Mouse (Mus musculus): ENCODE results near the gene Sgf29.

Gene Sgf29

DNA sequence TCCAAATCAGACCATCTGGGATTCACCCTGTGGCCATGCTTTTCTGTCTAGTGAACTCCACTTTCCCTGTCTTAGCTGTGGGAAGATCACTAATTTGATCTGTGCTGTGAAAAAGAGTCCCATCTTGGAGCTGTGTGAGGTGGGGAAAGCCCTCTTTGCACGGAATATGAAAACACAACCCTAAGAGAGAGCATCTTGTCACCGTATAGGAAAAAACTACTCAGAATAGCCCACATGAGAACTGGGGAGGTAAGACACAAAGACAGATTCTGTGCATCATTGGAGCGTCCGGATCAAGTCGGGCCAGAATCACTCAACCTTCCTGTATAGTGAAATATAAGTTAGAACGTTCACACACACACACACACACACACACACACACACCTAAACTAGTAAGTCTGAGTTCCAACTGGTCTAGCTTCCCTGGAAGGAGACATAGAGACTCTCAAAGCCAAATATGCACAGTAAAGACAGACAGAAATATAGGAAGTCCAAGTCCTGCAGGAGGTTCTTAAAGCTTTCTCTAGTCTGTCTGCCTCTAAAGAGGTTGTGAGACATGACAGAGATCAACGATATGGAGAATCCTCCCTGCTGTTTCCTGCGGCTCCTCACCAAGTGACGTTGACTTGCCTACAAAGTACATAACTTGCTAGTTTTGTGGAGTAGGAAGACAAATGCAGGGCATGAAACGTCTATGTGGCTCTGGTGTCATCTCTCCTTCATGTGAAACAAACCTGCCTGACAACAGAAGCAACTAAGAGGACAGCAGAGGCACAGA lies 59.3 kb downstream of the Sgf29 start:
- DNase-seq: no peak

DNA sequence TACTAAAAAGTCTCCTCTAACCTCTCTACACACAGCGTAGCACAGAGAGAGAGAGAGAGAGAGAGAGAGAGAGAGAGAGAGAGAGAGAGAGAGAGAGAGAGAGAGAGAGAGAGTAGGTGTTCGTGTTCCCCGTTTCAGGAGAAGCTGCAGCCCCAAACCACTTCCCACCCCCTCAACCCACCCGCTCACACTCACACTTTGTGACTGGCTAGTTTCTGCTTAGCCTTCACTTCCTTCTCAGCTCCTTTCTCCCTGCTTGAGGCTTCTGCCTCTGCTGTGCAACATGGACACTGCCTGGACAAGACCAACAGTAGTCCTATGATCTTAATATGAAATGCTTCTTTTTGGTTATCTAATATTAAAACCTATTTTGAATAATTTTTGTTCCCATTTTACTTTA lies 61.2 kb downstream of the Sgf29 start:
- no peak for DNase-seq

DNA sequence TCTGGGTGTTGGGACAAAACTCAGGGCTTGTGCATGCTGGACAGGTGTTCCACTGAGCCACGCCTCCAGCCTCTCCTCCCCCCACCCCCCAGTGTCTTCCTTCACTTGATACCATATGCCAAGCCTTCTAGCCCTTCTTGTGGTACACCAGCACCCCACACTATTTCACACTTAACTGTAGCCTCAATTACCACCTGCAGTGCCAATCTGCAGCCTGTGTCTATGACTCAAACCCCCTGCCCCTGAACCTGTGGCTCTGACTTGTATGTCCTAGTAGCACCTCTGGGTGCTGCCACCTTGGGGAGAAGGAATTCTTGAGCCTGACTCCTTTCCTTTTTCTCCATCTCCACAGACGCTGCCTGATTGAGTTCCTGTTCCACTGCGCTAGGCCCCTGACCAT lies 62.8 kb downstream of the Sgf29 start:
- no peak for DNase-seq

DNA sequence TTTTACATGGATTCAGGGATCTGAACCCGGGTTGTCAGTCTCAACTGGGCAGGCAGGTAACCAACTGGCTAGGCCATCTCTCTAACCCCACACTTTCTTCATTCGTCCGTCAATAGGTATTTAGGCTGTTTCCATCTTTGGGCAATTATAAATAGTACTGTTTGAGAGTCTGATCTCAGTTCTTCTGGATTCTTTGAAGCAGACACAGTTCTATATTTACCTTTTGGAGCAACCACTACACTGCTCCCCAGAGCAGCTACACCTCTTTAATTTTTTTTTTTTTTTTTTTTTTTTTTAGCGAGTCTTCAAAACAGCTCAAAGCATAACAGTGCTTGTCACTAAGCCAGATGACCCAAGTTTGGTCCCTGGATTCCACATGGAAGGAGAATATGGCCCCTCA lies 66.6 kb downstream of the Sgf29 start:
- no peak for DNase-seq

DNA sequence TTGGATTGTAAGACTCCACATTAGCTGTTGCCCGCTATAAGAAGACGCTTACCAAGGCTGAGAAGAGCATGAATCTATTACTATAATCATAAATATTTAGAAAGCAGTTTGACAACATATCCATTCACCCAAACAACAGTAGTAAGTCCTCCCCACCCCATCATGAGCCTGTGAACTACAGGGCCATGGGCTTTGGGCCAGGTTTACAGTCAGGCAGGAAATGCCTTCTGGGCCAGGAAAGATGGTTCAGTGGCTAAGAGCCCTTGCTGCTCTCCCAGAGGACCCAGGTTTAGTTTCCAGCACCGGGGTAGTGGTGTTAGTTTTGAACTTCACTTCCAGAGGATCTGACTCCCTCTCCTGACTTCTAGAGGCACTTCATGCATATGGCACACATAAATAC lies 68.5 kb downstream of the Sgf29 start:
- DNase-seq: no peak

DNA sequence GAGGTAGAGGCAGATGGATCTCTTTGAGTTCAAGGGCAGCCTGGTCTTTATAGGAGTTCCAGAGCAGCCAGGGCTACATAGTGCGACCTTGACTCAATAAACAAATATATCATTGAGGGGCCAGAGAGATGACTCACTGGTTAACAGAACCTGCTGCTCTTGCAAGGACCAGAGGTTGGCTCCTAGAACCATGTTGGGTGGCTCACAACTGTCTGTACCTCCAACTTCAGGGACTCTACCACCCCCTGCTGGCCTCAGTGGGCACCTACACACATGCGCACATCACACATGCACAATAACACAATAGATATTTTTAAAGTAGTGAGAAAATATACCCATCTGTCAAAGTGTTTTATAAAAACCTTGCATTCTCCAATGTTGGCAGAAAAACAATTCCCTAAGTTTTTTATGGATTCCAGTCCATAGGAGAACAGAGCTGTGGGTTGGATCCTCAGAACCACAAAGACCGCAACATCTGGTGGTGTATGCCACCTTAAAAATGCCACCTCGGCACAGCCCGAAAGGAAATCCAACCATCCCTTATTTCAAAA lies 69.8 kb downstream of the Sgf29 start:
- no peak for DNase-seq

DNA sequence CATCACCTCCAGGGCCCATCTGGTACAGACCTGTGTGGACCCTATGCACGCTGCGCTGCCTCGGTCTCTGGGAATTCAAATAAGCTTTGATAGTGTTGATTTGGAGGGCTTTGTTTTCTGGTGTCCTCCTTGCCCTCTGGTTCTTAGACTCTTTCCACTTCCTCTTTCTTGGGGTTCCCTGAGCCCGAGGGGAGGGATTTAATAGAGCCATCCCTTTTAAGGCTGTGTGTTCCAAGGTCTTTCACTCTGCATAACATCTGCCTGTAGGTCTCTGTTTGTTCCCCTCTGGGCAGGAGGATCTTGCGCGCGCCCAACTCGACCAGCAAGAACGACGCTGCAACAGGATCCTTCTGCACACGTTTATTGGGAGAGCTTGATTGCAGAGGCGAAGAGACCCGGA lies 72.5 kb downstream of the Sgf29 start:
- DNase-seq: no peak
